Mouse (Mus musculus) ES-Bruce4 (cell line): Measurements from ENCODE around the gene Rxra.

ENCODE experiments used
- CTCF ChIP-seq: IDR thresholded peaks from one replicate; pipeline ENCODE4 v1.8.1; 2011; ENCODE audit warnings: low read depth, low read length
- POLR2A ChIP-seq: IDR thresholded peaks from one replicate; pipeline ENCODE4 v1.8.1; 2011; ENCODE audit warnings: low read length; ENCODE audit not compliant: insufficient read depth

DNA sequence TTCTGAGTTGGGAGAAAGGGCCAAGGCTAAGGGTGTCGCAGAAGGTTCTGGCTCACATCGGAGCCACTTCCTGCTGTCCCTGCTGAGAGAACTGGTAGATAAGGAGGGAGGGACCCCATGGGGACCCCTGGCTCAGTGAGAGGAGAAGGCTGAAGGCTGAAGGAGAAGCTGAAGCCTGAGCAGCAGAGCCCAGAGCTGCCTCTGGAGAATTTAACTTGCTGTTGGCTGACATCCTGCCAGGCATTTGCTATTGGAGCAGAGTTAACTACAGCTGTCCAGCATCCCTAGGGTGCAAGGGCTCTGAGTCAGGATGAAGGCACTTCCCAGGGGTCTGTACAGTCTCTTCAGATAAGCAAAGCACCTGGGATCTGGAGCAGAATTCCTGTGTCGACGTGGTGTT, 122.8 kb downstream of the Rxra start:
- TF ChIP-seq POLR2A, result no peak
- TF ChIP-seq CTCF, result no peak
